Mouse (Mus musculus) adrenal gland, adult 10 weeks (tissue): ENCODE measurements around the gene Fktn. TPM values are rescaled to one million over a fixed set of nuclear protein-coding genes. Genes with fewer than 3 reads are reported as not detected.

Source experiments
- polyA plus RNA-seq: library from polyadenylated mRNA; stranded (reverse); fragments of 350-450 nt; fragmentation: Illumina TruSeq; extraction: RNeasy Lipid Tissue Mini Kit (QIAGEN cat#74804); gene quantifications from one replicate; pipeline ENCODE4 v1.2.3, GENCODE M21; 2014; ENCODE audit warnings: low read depth, low replicate concordance

Fktn gene
- polyA plus RNA-seq, result 46.0 TPM

GRCm38 (mm10) chr4:53713704-53714050 is at the start of gene Fktn:
Gene Fktn, plus strand, starts transcription at chr4:53713998.

GRCm38 (mm10) chr4:53825821-53826605 is 112.2 kb downstream of the Fktn start, which contains the start of gene Tmem38b:
Gene Tmem38b, plus strand, starts transcription at chr4:53826045.

Other genes with a start within 250 kb of the Fktn start
- 11.1 TPM for gene Fsd1l, start 82.5 kb upstream of the Fktn start, polyA plus RNA-seq
- gene Tal2, start 65.7 kb downstream of the Fktn start, polyA plus RNA-seq, result 0.17 TPM
- 31.4 TPM for gene Tmem38b, start 112.0 kb downstream of the Fktn start, polyA plus RNA-seq